11 mouse cellular contexts compared by ENCODE assay signal in the genomic region with DNA sequence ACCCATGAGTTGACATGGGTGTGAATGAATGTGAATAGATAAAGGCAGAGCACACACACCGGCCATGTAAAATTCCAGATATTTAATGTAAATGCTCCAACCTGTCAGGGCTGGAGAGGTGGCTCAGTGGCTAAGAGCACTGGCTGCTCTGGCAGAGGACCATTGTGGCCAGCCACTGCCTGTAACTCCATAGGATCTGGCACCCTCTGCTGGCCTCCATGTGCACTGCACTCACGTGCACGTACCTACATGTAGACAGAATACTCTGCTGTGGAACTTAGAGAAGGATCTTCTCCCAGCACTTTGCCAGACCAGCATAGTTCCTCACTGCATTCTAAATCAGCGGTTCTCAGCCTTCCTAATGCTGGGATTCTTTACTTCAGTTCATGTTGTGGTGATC.
DNase-seq lines count a peak whose midpoint lies in the region; ATAC-seq and TF ChIP-seq lines count a peak whose summit lies in the region.
"Had no signal": no experiment of that assay in that cellular context is flagged by ENCODE, and none has a peak within 500 bp of the region (broad histone marks: within the 10 kb centered on the region; RNA-seq: fewer than 3 reads in every experiment).

No protein-coding gene starts in this region.

- H3K4me2 ChIP-seq in forebrain, embryonic 14.5 days (ENCODE audit: low read length): no peak overlapping the region
- H3K4me2 ChIP-seq: limb, embryonic 13.5 days; stomach, embryonic 15.5 days had no signal

- no peak overlapping the region for H3K4me3 ChIP-seq in left cerebral cortex, adult 2 months
- no peak overlapping the region for H3K4me3 ChIP-seq in forebrain, embryonic 10.5 days
- H3K4me3 ChIP-seq in forebrain, embryonic 14.5 days (ENCODE audit: low read depth, low read length): no peak overlapping the region
- H3K4me3 ChIP-seq: limb, embryonic 13.5 days; stomach, embryonic 15.5 days had no signal

- H3K27ac ChIP-seq in left cerebral cortex, adult 2 months: no peak overlapping the region
- no peak overlapping the region for H3K27ac ChIP-seq in forebrain, embryonic 10.5 days
- no peak overlapping the region for H3K27ac ChIP-seq in forebrain, embryonic 14.5 days (ENCODE audit: low read depth, low read length)
- H3K27ac ChIP-seq: limb, embryonic 13.5 days; stomach, embryonic 15.5 days had no signal

- peak; percentile 36 for DNase-seq in cerebellum, adult 9-10 months
- no peak for DNase-seq in cerebellum, postnatal 4 days (ENCODE audit: low spot score in 2 of 2)
- DNase-seq in left cerebral cortex, adult 2 months (ENCODE audit: extremely low spot score in 1 of 2, low spot score in 2 of 2): no peak
- no peak for DNase-seq in left cerebral cortex, postnatal 4 days
- peak; percentile 51 to 52 for DNase-seq in B cell, adult 2 months
- DNase-seq in induced T-regulatory cell, adult 2 months (ENCODE audit: low read depth): peak; percentile 48
- no peak for DNase-seq in forebrain, embryonic 10.5 days (ENCODE audit: extremely low spot score, low spot score)
- DNase-seq in forebrain, embryonic 14.5 days (ENCODE audit: low spot score): no peak
- DNase-seq: midbrain, embryonic 14.5 days had no signal

- peaks cover 19% of the 10 kb centered on the region for H3K9me3 ChIP-seq in forebrain, embryonic 10.5 days
- H3K9me3 ChIP-seq in forebrain, embryonic 14.5 days (replicated peaks; ENCODE audit: control insufficient read depth, low read length): no peaks in the 10 kb centered on the region
- H3K9me3 ChIP-seq: stomach, embryonic 15.5 days had no signal

- no peaks in the 10 kb centered on the region for H3K36me3 ChIP-seq in forebrain, embryonic 10.5 days (replicated peaks)
- no peaks in the 10 kb centered on the region for H3K36me3 ChIP-seq in forebrain, embryonic 14.5 days (ENCODE audit: control insufficient read depth, insufficient read depth, low read length)
- H3K36me3 ChIP-seq: limb, embryonic 13.5 days; stomach, embryonic 15.5 days had no signal

- no peak for ATAC-seq in forebrain, embryonic 14.5 days

- TF ChIP-seq CTCF in left cerebral cortex, adult 2 months (IDR thresholded peaks at IDR 0.05): peak; percentile 34

- 90% methylated on average over 4 of the region's 4 CpGs for WGBS in forebrain, embryonic 10.5 days
- 93% methylated on average over 4 of the region's 4 CpGs for WGBS in forebrain, embryonic 14.5 days

- no peaks in the 10 kb centered on the region for H3K4me1 ChIP-seq in forebrain, embryonic 10.5 days
- no peaks in the 10 kb centered on the region for H3K4me1 ChIP-seq in forebrain, embryonic 14.5 days (ENCODE audit: control insufficient read depth, insufficient read depth, low read length)
- H3K4me1 ChIP-seq: limb, embryonic 13.5 days; stomach, embryonic 15.5 days had no signal

- H3K27me3 ChIP-seq in forebrain, embryonic 10.5 days (ENCODE audit: poor library complexity, severe bottlenecking): no peaks in the 10 kb centered on the region
- H3K27me3 ChIP-seq in forebrain, embryonic 14.5 days (replicated peaks; ENCODE audit: control insufficient read depth, insufficient read depth, low read length): no peaks in the 10 kb centered on the region
- H3K27me3 ChIP-seq: limb, embryonic 13.5 days; stomach, embryonic 15.5 days had no signal

- H3K9ac ChIP-seq in forebrain, embryonic 14.5 days (ENCODE audit: low read length): no peak overlapping the region
- H3K9ac ChIP-seq: limb, embryonic 13.5 days; stomach, embryonic 15.5 days had no signal

- intact Hi-C loops in left cerebral cortex, adult 2 months (cut with DNase I): no loop called here
- intact Hi-C loops in left cerebral cortex, postnatal 4 days (cut with DNase I): no loop called here

Comparison
In these comparisons a context has a peak if more than half of its experiments do, and no peak if none do; other contexts are left out.
1. DNase-seq: peak in cerebellum, adult 9-10 months (single experiment), B cell, adult 2 months (2 of 2) and induced T-regulatory cell, adult 2 months (single experiment); none in cerebellum, postnatal 4 days (0 of 2), left cerebral cortex, adult 2 months (0 of 2), left cerebral cortex, postnatal 4 days (single experiment), forebrain, embryonic 10.5 days (single experiment) and forebrain, embryonic 14.5 days (single experiment).